Mouse (Mus musculus): ENCODE measurements around the gene Gmds.

GRCm38 (mm10) chr13:31956584-31956983, 382.0 kb downstream of the Gmds start:
- TF ChIP-seq CTCF (IDR thresholded peaks at IDR 0.05; ENCODE audit: borderline replicate concordance, control insufficient read depth, extremely low read depth, insufficient read depth, low read length, poor library complexity) (peak; percentile 76; the same call in 1 of the 2 replicates), POLR2A (IDR thresholded peaks at IDR 0.05; ENCODE audit: control insufficient read depth, extremely low read depth, insufficient read depth, low read length, poor library complexity) (no peak)

Data from thymus, adult 2 months (tissue).